Mouse (Mus musculus) embryonic facial prominence, embryonic 15.5 days (tissue): ENCODE measurements around the gene Prkcg. TPM values are rescaled to one million over a fixed set of nuclear protein-coding genes. Genes with fewer than 3 reads are reported as not detected.
"Not testable (repeated sequence)": the region's sequence is repeated elsewhere in the genome, so short reads cannot be mapped to it uniquely, and the experiment has no call there.

Experiments used
- ATAC-seq: fragments of 200-750 bp; cut with Nextera tagmentation; 2 replicates; pipeline ENCODE4 v1.8.0; 2017; ENCODE audit warnings: low read depth, moderate TSS enrichment; ENCODE audit not compliant: insufficient number of reproducible peaks, low FRiP score, low TSS enrichment
- H3K27ac ChIP-seq: fragments of 300-500 bp; sonication (generic); replicated peaks from 2 replicates; pipeline ENCODE4 v1.5.1; 2015; ENCODE audit warnings: mild to moderate bottlenecking, inconsistent platforms
- H3K27me3 ChIP-seq: fragments of 300-500 bp; sonication (generic); 2 replicates; pipeline ENCODE4 v1.6.1; 2015; ENCODE audit warnings: inconsistent platforms
- H3K36me3 ChIP-seq: fragments of 300-500 bp; sonication (generic); 2 replicates; pipeline ENCODE4 v1.6.1; 2015; ENCODE audit warnings: mild to moderate bottlenecking, inconsistent platforms
- H3K4me1 ChIP-seq: fragments of 300-500 bp; sonication (generic); 2 replicates; pipeline ENCODE4 v1.6.1; 2015; ENCODE audit warnings: inconsistent platforms
- H3K4me2 ChIP-seq: fragments of 300-500 bp; sonication (generic); replicated peaks from 2 replicates; pipeline ENCODE4 v1.6.1; 2015; ENCODE audit warnings: mild to moderate bottlenecking, inconsistent platforms
- H3K4me3 ChIP-seq: fragments of 300-500 bp; sonication (generic); replicated peaks from 2 replicates; pipeline ENCODE4 v1.5.1; 2015; ENCODE audit warnings: mild to moderate bottlenecking, inconsistent platforms
- H3K9ac ChIP-seq: fragments of 300-500 bp; sonication (generic); 2 replicates; pipeline ENCODE4 v1.6.1; 2015; ENCODE audit warnings: inconsistent platforms
- H3K9me3 ChIP-seq: fragments of 300-500 bp; sonication (generic); replicated peaks from 2 replicates; pipeline ENCODE4 v1.6.1; 2016; ENCODE audit warnings: inconsistent platforms
- WGBS: fragments of 180-500 bp; shearing (Covaris S2); methylation state at CpG from one replicate; pipeline ENCODE4 v1.1.7; 2015; 5-methylcytosine and 5-hydroxymethylcytosine counted together
- polyA plus RNA-seq: library from polyadenylated mRNA; unstranded; fragments of >200 nt; fragmentation: Nextera tagmentation; extraction: Ambion mirVana; gene quantifications from 2 replicates; pipeline ENCODE4 v1.2.1, GENCODE M21; 2015

The Prkcg gene
- polyA plus RNA-seq, 1 experiment from 2014 or later = 0.28 TPM

GRCm38 (mm10) chr7:3291197-3291596 lies 2.2 kb downstream of the Prkcg start:
- H3K27ac ChIP-seq = peak overlapping the region; percentile 92

GRCm38 (mm10) chr7:3291764-3292163 lies 2.8 kb downstream of the Prkcg start:
- Histone ChIP-seq H3K27me3 (no peaks in the 10 kb centered on the region), H3K9me3 (no peaks in the 10 kb centered on the region), H3K4me1 (peaks cover 30% of the 10 kb centered on the region), H3K4me2 (peak overlapping the region; percentile 72), H3K36me3 (peaks cover 20% of the 10 kb centered on the region), H3K27ac (peak overlapping the region; percentile 92), H3K9ac (no peak overlapping the region), H3K4me3 (peak overlapping the region; percentile 50)
- ATAC-seq = no peak
- WGBS = 66% methylated on average over 3 of the region's 3 CpGs

More at GRCm38 (mm10) chr7:3291197-3291596, 2.2 kb downstream of the Prkcg start:
- Histone ChIP-seq H3K4me2 (peak overlapping the region; percentile 72), H3K27me3 (no peaks in the 10 kb centered on the region), H3K36me3 (peaks cover 14% of the 10 kb centered on the region; the same call in 1 of the 2 replicates), H3K9me3 (no peaks in the 10 kb centered on the region), H3K9ac (peak overlapping the region; percentile 31; the same call in 1 of the 2 replicates), H3K4me3 (peak overlapping the region; percentile 50), H3K4me1 (peaks cover 30% of the 10 kb centered on the region)
- 43% methylated on average over 6 of the region's 6 CpGs for WGBS
- ATAC-seq = peak; percentile 3; the same call in 1 of the 2 replicates

GRCm38 (mm10) chr7:3292271-3292670 lies 3.3 kb downstream of the Prkcg start:
- H3K9me3 ChIP-seq, H3K27me3 ChIP-seq, H3K9ac ChIP-seq, ATAC-seq: not testable (repeated sequence)
- WGBS = 68% methylated on average over 12 of the region's 12 CpGs
- Histone ChIP-seq H3K4me3 (peak overlapping the region; percentile 50), H3K27ac (peak overlapping the region; percentile 92), H3K4me2 (peak overlapping the region; percentile 72), H3K4me1 (peaks cover 30% of the 10 kb centered on the region), H3K36me3 (peaks cover 25% of the 10 kb centered on the region)

GRCm38 (mm10) chr7:3292791-3293190 lies 3.8 kb downstream of the Prkcg start:
- ATAC-seq = peak; percentile 68
- H3K36me3 ChIP-seq = peaks cover 30% of the 10 kb centered on the region
- H3K9me3 ChIP-seq = no peaks in the 10 kb centered on the region
- peak overlapping the region; percentile 72 for H3K4me2 ChIP-seq
- H3K4me3 ChIP-seq = peak overlapping the region; percentile 50
- no peak overlapping the region for H3K9ac ChIP-seq
- peaks cover 30% of the 10 kb centered on the region for H3K4me1 ChIP-seq
- H3K27me3 ChIP-seq = no peaks in the 10 kb centered on the region
- H3K27ac ChIP-seq = peak overlapping the region; percentile 92
- WGBS = under 1% methylated on average over 14 of the region's 14 CpGs

- WGBS = 88% methylated on average over 1 of the region's 1 CpGs
- no peak overlapping the region for H3K9ac ChIP-seq
- no peaks in the 10 kb centered on the region for H3K9me3 ChIP-seq
- no peak overlapping the region for H3K4me3 ChIP-seq
- ATAC-seq = no peak
- no peak overlapping the region for H3K27ac ChIP-seq
- H3K36me3 ChIP-seq = peaks cover 42% of the 10 kb centered on the region
- H3K27me3 ChIP-seq = no peaks in the 10 kb centered on the region
- no peak overlapping the region for H3K4me2 ChIP-seq
- H3K4me1 ChIP-seq = peaks cover 29% of the 10 kb centered on the region
Measured at GRCm38 (mm10) chr7:3294794-3295193, 5.8 kb downstream of the Prkcg start.

DNA sequence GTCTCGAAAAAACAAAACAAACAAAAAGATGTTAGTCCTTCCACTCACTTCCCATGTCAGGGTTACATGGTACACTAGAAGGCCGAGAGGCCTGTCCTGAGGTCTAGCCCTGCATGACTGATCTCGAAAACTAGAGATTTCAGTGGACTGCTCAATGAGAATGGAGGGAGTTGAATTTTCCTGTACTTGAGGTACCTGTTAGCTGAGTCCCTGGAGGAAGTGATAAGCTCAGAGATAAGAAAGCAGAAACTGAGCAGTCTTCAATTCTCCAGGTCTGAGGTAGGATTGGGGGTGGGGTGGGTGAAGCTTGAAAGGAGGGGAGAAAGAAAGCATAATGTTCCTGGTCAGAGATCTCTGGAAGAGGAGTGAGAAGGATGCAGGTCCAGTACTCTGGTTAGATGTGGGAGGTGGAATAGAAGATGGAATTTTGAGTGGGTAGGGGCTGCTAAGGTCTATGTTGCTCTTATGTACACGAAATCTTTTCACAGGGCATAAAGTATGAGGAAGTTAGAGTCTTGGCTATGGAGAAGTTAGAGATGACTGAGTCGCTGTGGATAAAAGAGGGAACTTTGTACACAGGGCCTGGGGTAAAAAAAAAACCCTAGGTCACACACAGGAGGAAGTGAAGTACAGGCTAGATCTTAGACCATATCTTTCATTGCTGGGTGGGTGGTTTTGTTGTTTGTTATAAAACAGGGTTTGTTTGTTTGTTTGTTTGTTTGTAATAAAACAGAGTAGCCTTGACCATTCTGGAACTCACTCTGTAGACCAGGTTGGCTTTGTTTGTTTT lies 6.5 kb downstream of the Prkcg start:
- no peak overlapping the region for H3K4me2 ChIP-seq

GRCm38 (mm10) chr7:3296711-3297110 lies 7.7 kb downstream of the Prkcg start:
- no peaks in the 10 kb centered on the region for H3K9me3 ChIP-seq
- H3K9ac ChIP-seq = no peak overlapping the region
- WGBS = 94% methylated on average over 16 of the region's 16 CpGs
- no peak overlapping the region for H3K27ac ChIP-seq
- no peak for ATAC-seq
- H3K4me1 ChIP-seq = peaks cover 12% of the 10 kb centered on the region
- peaks cover 7% of the 10 kb centered on the region for H3K27me3 ChIP-seq
- H3K4me3 ChIP-seq = no peak overlapping the region
- H3K4me2 ChIP-seq = no peak overlapping the region
- H3K36me3 ChIP-seq = peaks cover 42% of the 10 kb centered on the region

More for the DNA sequence above, 6.5 kb downstream of the Prkcg start:
- Histone ChIP-seq H3K4me3 (no peak overlapping the region), H3K4me1 (peaks cover 23% of the 10 kb centered on the region), H3K27ac (no peak overlapping the region), H3K9me3 (no peaks in the 10 kb centered on the region), H3K9ac (no peak overlapping the region), H3K36me3 (peaks cover 42% of the 10 kb centered on the region), H3K27me3 (no peaks in the 10 kb centered on the region)
- no peak for ATAC-seq
- 88% methylated on average over 5 of the region's 5 CpGs for WGBS

DNA sequence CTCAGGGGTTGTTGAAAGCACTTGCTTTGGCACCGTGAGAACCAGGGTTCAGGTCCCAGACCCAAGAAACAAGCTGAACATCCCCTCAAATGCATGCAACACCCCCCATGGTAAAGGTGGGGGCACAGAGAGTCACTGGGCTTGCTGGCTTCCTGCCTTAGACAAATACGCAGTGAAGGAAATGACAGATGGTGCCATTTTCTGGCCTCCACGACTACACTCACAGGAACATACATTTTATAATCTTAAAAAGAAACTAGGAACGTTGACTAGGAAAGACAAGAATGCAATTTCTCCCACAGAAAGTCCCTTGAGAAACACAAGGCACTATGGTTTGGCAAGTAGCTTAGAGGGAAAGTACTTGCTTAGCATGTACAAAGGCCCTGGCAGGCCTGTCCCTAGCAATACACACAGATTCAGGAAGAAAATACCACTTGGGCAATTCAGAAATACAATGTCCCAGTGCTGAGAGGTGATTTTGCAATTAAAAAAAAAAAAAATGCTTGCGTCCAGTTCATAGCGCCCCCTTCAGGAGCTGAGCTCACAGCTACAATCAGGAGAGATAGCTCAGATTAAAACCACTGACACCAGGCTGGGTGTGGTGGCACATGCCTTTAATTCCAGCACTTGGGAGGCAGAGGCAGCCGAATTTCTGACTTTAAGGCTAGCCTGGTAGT lies 11.1 kb downstream of the Prkcg start:
- H3K4me2 ChIP-seq = no peak overlapping the region
- no peak overlapping the region for H3K4me3 ChIP-seq
- 48% methylated on average over 7 of the region's 7 CpGs for WGBS
- peaks cover 25% of the 10 kb centered on the region for H3K4me1 ChIP-seq
- ATAC-seq = no peak
- H3K9ac ChIP-seq = no peak overlapping the region
- H3K36me3 ChIP-seq = peaks cover 36% of the 10 kb centered on the region
- H3K27ac ChIP-seq = no peak overlapping the region
- no peaks in the 10 kb centered on the region for H3K9me3 ChIP-seq
- peaks cover 37% of the 10 kb centered on the region for H3K27me3 ChIP-seq

DNA sequence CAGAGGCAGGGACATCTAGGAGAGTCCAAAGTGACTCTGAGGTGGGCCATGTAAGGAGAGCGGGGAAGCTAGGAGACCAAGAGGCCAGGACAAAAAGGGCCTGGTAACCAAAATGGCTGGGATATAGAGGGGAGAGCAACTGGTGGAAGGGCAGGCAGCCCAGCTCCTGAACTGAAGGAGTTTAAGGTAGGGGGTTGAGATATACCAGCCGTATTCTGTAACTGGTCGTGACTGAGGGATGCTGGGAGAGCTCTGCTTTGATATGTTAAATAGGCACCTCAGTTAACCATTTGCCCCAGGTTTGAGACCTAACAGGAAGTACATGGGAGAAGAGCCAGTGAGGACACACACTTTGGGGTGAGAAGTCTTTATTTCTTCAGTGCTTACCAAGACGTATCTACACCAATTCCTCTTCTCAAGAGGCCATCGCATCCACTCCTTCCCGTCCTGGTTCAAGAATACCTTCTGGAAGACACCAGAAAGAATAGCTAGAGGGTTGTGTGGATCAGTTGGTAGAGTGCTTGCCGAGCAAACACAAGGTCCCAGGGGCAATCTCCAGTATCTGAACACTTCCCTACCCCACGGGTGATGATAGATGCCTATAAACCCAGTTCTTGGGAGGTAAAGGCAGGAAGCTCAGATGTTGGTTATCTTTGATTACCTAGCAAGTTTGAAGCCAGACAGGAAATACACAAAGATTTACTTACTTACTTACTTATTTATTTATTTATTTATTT lies 12.1 kb downstream of the Prkcg start:
- peaks cover 29% of the 10 kb centered on the region for H3K36me3 ChIP-seq
- H3K4me1 ChIP-seq = peaks cover 25% of the 10 kb centered on the region
- no peaks in the 10 kb centered on the region for H3K9me3 ChIP-seq
- H3K27ac ChIP-seq = no peak overlapping the region
- no peak overlapping the region for H3K4me3 ChIP-seq
- no peak for ATAC-seq
- no peak overlapping the region; the same call in 1 of the 2 replicates for H3K4me2 ChIP-seq
- H3K27me3 ChIP-seq = peaks cover 46% of the 10 kb centered on the region
- no peak overlapping the region for H3K9ac ChIP-seq
- 64% methylated on average over 8 of the region's 8 CpGs for WGBS

DNA sequence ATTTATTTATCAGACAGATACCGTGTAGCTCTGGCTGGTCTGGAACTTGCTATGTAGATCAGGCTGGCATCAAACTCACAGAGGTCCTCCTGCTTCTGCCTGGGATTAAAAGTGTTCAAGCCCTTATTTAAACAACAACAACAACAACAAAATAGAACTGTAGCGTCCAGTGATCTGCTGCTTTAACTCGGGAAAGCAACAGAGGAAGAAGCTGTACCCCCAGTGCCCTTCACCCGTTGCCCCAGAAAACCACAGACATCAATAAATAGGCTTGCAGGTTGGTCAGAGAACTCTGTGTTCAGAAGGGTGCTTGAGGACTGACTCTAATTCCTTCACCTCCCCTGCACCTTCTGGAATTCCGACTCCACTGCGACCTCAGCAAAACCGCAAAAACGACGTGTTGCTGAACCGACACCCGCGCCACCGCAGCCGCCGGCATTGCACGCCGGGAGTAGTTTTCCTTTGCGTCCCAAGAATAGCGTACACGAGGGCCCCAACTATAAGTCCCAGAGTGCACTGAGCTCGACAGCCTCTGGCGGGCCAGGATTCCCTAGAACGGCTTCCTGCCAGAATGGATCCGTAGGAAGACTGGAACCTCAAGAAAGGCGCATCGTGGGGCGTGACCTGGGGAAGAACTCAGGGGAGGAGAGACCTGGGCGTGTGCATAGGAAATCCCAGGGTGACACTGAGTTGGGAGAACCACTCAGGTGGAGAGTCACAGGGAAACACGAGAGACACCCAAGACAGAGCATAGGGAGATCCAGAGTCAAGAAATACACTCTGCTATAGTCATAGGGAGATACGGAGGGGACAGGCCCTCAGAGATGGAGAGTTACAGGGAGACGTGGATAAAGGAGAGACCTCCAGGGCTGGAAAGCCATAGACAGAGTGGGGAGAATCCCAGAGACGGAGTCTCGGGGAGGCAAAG lies 12.9 kb downstream of the Prkcg start:
- ATAC-seq = no peak
- Histone ChIP-seq H3K36me3 (peaks cover 21% of the 10 kb centered on the region), H3K27ac (no peak overlapping the region), H3K27me3 (peaks cover 51% of the 10 kb centered on the region), H3K9me3 (no peaks in the 10 kb centered on the region), H3K4me3 (peak overlapping the region; percentile 37), H3K4me2 (peak overlapping the region; percentile 65), H3K4me1 (peaks cover 25% of the 10 kb centered on the region), H3K9ac (no peak overlapping the region)
- 4% methylated on average over 33 of the region's 33 CpGs for WGBS
